24 mouse cellular contexts compared by ENCODE assay signal in genomic region chr1:83862541-83862940, GRCm38 (mm10).
"Had no signal": no experiment of that assay in that cellular context is flagged by ENCODE, and none has a peak within 500 bp of the region (broad histone marks: within the 10 kb centered on the region; RNA-seq: fewer than 3 reads in every experiment).

No protein-coding gene starts in this region.

- H3K9ac ChIP-seq: heart, embryonic 12.5 days; hindbrain, embryonic 15.5 days; kidney, embryonic 15.5 days; limb, embryonic 12.5 days had no signal

- H3K4me2 ChIP-seq: heart, embryonic 12.5 days; hindbrain, embryonic 15.5 days; kidney, embryonic 15.5 days; limb, embryonic 12.5 days; liver, embryonic 11.5 days had no signal

- ATAC-seq: forebrain, embryonic 16.5 days; intestine, embryonic 16.5 days had no signal

- DNase-seq: gastrocnemius, adult 2 months; gastrocnemius, postnatal 10 days; gastrocnemius, postnatal 25 days; heart, adult 18-20 months; heart, postnatal 10 days; heart, postnatal 4 days; kidney, adult 11 months; kidney, adult 2 months; kidney, adult 9 months; kidney, postnatal 14 days; kidney, postnatal 36 days; layer of hippocampus, adult 9-11 months; layer of hippocampus, postnatal 36 days; liver had no signal

- H3K9me3 ChIP-seq: heart, embryonic 10.5 days; heart, embryonic 12.5 days; hindbrain, embryonic 15.5 days; kidney, embryonic 15.5 days; limb, embryonic 10.5 days; limb, embryonic 12.5 days had no signal

- H3K36me3 ChIP-seq: heart, embryonic 10.5 days; heart, embryonic 12.5 days; hindbrain, embryonic 15.5 days; kidney, embryonic 15.5 days; limb, embryonic 10.5 days; limb, embryonic 12.5 days had no signal

- H3K27me3 ChIP-seq: heart, embryonic 12.5 days; hindbrain, embryonic 15.5 days; kidney, embryonic 15.5 days; limb, embryonic 12.5 days had no signal

- H3K4me3 ChIP-seq: gastrocnemius, adult 2 months; heart, embryonic 10.5 days; heart, embryonic 12.5 days; hindbrain, embryonic 15.5 days; kidney, embryonic 15.5 days; limb, embryonic 10.5 days; limb, embryonic 12.5 days had no signal

- H3K27ac ChIP-seq: gastrocnemius, adult 2 months; heart, embryonic 10.5 days; hindbrain, embryonic 15.5 days; kidney, embryonic 15.5 days; kidney, postnatal 0 days; limb, embryonic 12.5 days had no signal

- H3K4me1 ChIP-seq: heart, embryonic 10.5 days; heart, embryonic 12.5 days; limb, embryonic 12.5 days had no signal
